Mouse (Mus musculus): ENCODE results near the gene Gm28372. TPM values are rescaled to one million over a fixed set of nuclear protein-coding genes. Genes with fewer than 3 reads are reported as not detected.

The Gm28372 gene
- total and polyA plus RNA-seq, 3 experiments = not detected

GRCm38 (mm10) chr2:130421781-130422620, 17.0 kb downstream of the Gm28372 start:
- Histone ChIP-seq H3K4me3 (no peak overlapping the region), H3K27me3 (ENCODE audit: control insufficient read depth, insufficient read depth, low read length) (no peaks in the 10 kb centered on the region), H3K79me2 (replicated peaks; ENCODE audit: control insufficient read depth, insufficient read depth, low read length) (no peaks in the 10 kb centered on the region), H3K4me1 (ENCODE audit: control insufficient read depth, insufficient read depth, low read length) (peaks cover 4% of the 10 kb centered on the region), H3K9ac (ENCODE audit: low read depth, low read length) (no peak overlapping the region), H3K27ac (no peak overlapping the region), H3K36me3 (ENCODE audit: control insufficient read depth, insufficient read depth, low read length) (no peaks in the 10 kb centered on the region)
- intact Hi-C loops (cut with DNase I) = loop anchor here (5.0 to 10.0 kb wide), 3 partner anchors 140 to 243 kb away; partner anchors contain the start of genes Ddrgk1, Itpa and Mrps26
- no peak for TF ChIP-seq CTCF (IDR thresholded peaks at IDR 0.05)
- TF ChIP-seq EP300 (IDR thresholded peaks at IDR 0.05; ENCODE audit: insufficient read depth, low read depth, low read length) = no peak
- no peak for TF ChIP-seq POLR2A (IDR thresholded peaks at IDR 0.05; ENCODE audit: insufficient read depth, low read depth, low read length)
- DNase-seq = no peak
- 94% methylated on average over 26 of the region's 26 CpGs for WGBS

- H3K79me2 ChIP-seq (replicated peaks; ENCODE audit: control insufficient read depth, insufficient read depth, low read length) = no peaks in the 10 kb centered on the region
- H3K9ac ChIP-seq (ENCODE audit: low read depth, low read length) = peak overlapping the region; percentile 74
- peak overlapping the region; percentile 98 for H3K4me3 ChIP-seq
- H3K27me3 ChIP-seq (ENCODE audit: control insufficient read depth, insufficient read depth, low read length) = no peaks in the 10 kb centered on the region
- H3K36me3 ChIP-seq (ENCODE audit: control insufficient read depth, insufficient read depth, low read length) = no peaks in the 10 kb centered on the region
- H3K4me1 ChIP-seq (ENCODE audit: control insufficient read depth, insufficient read depth, low read length) = peaks cover 4% of the 10 kb centered on the region
- TF ChIP-seq CTCF (IDR thresholded peaks at IDR 0.05) (no peak), POLR2A (IDR thresholded peaks at IDR 0.05; ENCODE audit: insufficient read depth, low read depth, low read length) (no peak), EP300 (IDR thresholded peaks at IDR 0.05; ENCODE audit: insufficient read depth, low read depth, low read length) (no peak)
- peak overlapping the region; percentile 93 for H3K27ac ChIP-seq
- 10% methylated on average over 49 of the region's 49 CpGs for WGBS
- DNase-seq = peak; percentile 84 to 85
- intact Hi-C loops (cut with DNase I) = loop anchor here (2.0 to 10.0 kb wide), 4 partner anchors 25 to 241 kb away; partner anchors contain the start of genes Ddrgk1, Itpa and Mrps26
These were observed 18.5 kb downstream of the Gm28372 start for GRCm38 (mm10) chr2:130423397-130424125.

DNA sequence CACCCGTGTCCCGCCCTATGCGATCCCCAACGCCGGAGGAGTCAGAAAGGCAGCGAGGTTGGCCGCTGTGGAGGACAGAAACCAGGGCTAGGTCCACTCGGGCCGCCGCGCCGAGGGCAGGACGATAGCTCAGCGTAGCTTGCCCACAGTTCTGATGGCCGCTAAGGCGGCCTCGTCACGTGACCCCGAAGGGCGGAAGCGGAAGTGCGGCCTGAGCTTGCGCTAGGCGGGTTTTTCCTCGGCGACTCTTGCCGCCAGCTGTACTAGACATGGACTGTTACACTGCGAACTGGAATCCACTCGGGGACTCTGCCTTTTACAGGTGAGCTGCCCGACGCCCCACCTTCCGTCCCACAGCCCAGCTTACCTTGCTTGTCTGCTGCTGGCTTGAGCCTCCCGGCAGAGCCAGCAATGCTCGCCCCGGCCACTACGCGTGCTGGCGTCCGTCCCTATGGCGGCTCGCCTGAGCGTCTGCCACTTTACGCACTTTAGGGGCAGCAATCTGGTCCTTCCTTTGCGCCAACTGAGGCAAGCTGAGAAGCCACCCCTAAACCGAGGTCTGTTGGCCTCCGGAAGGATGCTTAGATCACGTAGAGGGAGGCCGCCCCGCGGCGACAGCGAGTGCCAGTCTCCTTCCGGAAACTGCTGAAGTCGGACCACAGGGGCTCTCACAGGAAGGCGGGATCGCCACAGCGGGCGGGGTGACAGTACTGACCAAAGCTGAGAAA, 19.3 kb downstream of the Gm28372 start, which contains the start of the genes Vps16 and Pced1a:
Gene Vps16 (plus strand): TSS at position 214 of the 728 bp plus-strand sequence.
Gene Pced1a (minus strand): TSS at position 576 of the 728 bp plus-strand sequence.
- H3K4me3 ChIP-seq = peak within 1 kb of the TSS; percentile 98
- H3K36me3 ChIP-seq (ENCODE audit: control insufficient read depth, insufficient read depth, low read length) = no peaks in the 10 kb centered on the region
- peak within 1 kb of the TSS; percentile 74 for H3K9ac ChIP-seq (ENCODE audit: low read depth, low read length)
- intact Hi-C loops (cut with DNase I) = loop anchor here (2.0 to 10.0 kb wide), 4 partner anchors 25 to 242 kb away; partner anchors contain the start of genes Ddrgk1, Itpa and Mrps26
- DNase-seq = peak; percentile 95 to 96
- H3K27me3 ChIP-seq (ENCODE audit: control insufficient read depth, insufficient read depth, low read length) = no peaks in the 10 kb centered on the region
- TF ChIP-seq POLR2A (IDR thresholded peaks at IDR 0.05; ENCODE audit: insufficient read depth, low read depth, low read length) (peak; percentile 87), CTCF (IDR thresholded peaks at IDR 0.05) (peak; percentile 82), EP300 (IDR thresholded peaks at IDR 0.05; ENCODE audit: insufficient read depth, low read depth, low read length) (peak; percentile 74; the same call in 1 of the 2 replicates)
- peaks cover 4% of the 10 kb centered on the region for H3K4me1 ChIP-seq (ENCODE audit: control insufficient read depth, insufficient read depth, low read length)
- no peaks in the 10 kb centered on the region for H3K79me2 ChIP-seq (replicated peaks; ENCODE audit: control insufficient read depth, insufficient read depth, low read length)
- peak within 1 kb of the TSS; percentile 93 for H3K27ac ChIP-seq
- under 1% methylated on average over 58 of the region's 58 CpGs for WGBS

DNA sequence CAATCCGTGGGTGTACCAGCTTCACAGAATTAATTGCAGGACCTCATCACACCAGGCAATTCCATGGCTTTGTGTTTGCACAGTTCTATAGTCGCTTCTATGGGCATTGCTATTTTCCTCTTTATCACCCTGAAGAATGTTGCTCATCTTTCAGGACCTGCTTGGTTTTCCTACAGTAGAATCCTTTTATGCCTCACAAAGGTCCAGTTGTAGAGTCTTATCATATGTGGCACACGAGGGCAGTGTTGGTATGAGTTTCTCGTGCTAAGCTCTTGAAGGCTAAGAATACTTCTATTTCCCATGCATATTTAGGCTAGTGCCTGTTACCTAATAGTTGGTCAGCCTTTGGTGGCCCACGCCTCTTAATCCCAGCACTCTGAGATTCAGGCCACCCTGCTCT, 20.1 kb downstream of the Gm28372 start:
- peak in 1 of 2 experiments; percentile 13 for DNase-seq
- TF ChIP-seq EP300 (IDR thresholded peaks at IDR 0.05; ENCODE audit: insufficient read depth, low read depth, low read length) (no peak), CTCF (IDR thresholded peaks at IDR 0.05) (peak; percentile 38), POLR2A (IDR thresholded peaks at IDR 0.05; ENCODE audit: insufficient read depth, low read depth, low read length) (no peak)
- Histone ChIP-seq H3K79me2 (replicated peaks; ENCODE audit: control insufficient read depth, insufficient read depth, low read length) (no peaks in the 10 kb centered on the region), H3K27ac (no peak overlapping the region; the same call in 1 of the 2 replicates), H3K36me3 (ENCODE audit: control insufficient read depth, insufficient read depth, low read length) (no peaks in the 10 kb centered on the region), H3K27me3 (ENCODE audit: control insufficient read depth, insufficient read depth, low read length) (no peaks in the 10 kb centered on the region), H3K4me3 (peak overlapping the region; percentile 98), H3K9ac (ENCODE audit: low read depth, low read length) (peak overlapping the region; percentile 70; the same call in 1 of the 2 replicates), H3K4me1 (ENCODE audit: control insufficient read depth, insufficient read depth, low read length) (peaks cover 4% of the 10 kb centered on the region)
- WGBS = 22% methylated on average over 5 of the region's 5 CpGs
- intact Hi-C loops (cut with DNase I) = loop anchor here (2.0 to 10.0 kb wide), 2 partner anchors 24 to 240 kb away; partner anchors contain the start of genes Ddrgk1 and Itpa

- TF ChIP-seq CTCF (IDR thresholded peaks at IDR 0.05) (no peak), EP300 (IDR thresholded peaks at IDR 0.05; ENCODE audit: insufficient read depth, low read depth, low read length) (no peak), POLR2A (IDR thresholded peaks at IDR 0.05; ENCODE audit: insufficient read depth, low read depth, low read length) (no peak)
- H3K36me3 ChIP-seq (ENCODE audit: control insufficient read depth, insufficient read depth, low read length) = no peaks in the 10 kb centered on the region
- no peak overlapping the region for H3K9ac ChIP-seq (ENCODE audit: low read depth, low read length)
- no peak overlapping the region for H3K4me3 ChIP-seq
- H3K79me2 ChIP-seq (replicated peaks; ENCODE audit: control insufficient read depth, insufficient read depth, low read length) = no peaks in the 10 kb centered on the region; the same call in 1 of the 2 replicates
- WGBS = 41% methylated on average over 2 of the region's 2 CpGs
- DNase-seq = no peak
- no peaks in the 10 kb centered on the region for H3K27me3 ChIP-seq (ENCODE audit: control insufficient read depth, insufficient read depth, low read length)
- H3K27ac ChIP-seq = no peak overlapping the region
- intact Hi-C loops (cut with DNase I) = loop anchor here (10.0 kb wide), 1 partner anchor 235 kb away; the partner anchor contains the start of genes Ddrgk1 and Itpa
- no peaks in the 10 kb centered on the region; the same call in none of the 2 replicates for H3K4me1 ChIP-seq (ENCODE audit: control insufficient read depth, insufficient read depth, low read length)
These were observed 24.8 kb downstream of the Gm28372 start for GRCm38 (mm10) chr2:130429851-130430250.

Measured in heart, adult 2 months (tissue).